Mouse (Mus musculus): ENCODE measurements around the gene Tbk1. TPM values are rescaled to one million over a fixed set of nuclear protein-coding genes. Genes with fewer than 3 reads are reported as not detected.
A peak's percentile ranks its signal among the peaks of the same experiment; 100 is the strongest.

Gene Tbk1
- total and polyA plus RNA-seq, 2 experiments from 2014 or later = 16.7 to 21.7 TPM

DNA sequence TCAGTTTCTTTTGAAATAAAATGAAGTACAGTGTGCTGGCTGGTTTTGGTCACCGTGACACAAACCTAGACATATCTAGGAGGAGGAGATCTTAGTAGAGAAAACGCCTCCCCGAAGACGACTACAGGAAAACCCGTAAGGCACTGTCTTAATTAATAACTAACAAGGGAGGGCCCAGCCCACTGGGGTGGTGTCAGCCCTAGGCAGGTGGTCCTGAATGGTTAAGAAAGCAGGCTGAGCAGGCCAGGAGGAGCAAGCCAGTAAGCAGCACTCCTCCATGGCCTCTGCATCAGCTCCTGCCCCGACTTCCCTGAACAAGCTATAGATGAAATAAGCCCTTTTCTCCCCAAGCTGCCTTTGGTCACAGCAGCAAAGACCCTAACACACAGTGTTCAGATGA lies 16.8 kb downstream of the Tbk1 start:
- ATAC-seq = 0 out of 2 replicates have a peak, but pooled peaks have one; percentile 30
- Histone ChIP-seq H3K9ac (replicated peaks; ENCODE audit: low read length) (no peak overlapping the region), H3K27ac (peak overlapping the region; percentile 69; the same call in 1 of the 2 replicates), H3K4me3 (ENCODE audit: low read length) (no peak overlapping the region), H3K27me3 (ENCODE audit: insufficient read depth, low read length) (no peaks in the 10 kb centered on the region), H3K4me2 (ENCODE audit: low read depth, low read length) (no peak overlapping the region), H3K36me3 (ENCODE audit: insufficient read depth, low read length) (peaks cover 25% of the 10 kb centered on the region; the same call in 1 of the 2 replicates), H3K4me1 (ENCODE audit: insufficient read depth, low read length) (no peaks in the 10 kb centered on the region), H3K9me3 (ENCODE audit: low read length) (no peaks in the 10 kb centered on the region)
- WGBS = 65% methylated on average over 6 of the region's 6 CpGs
- no peak for DNase-seq (ENCODE audit: low spot score)
- no peak for TF ChIP-seq CTCF (IDR thresholded peaks at IDR 0.05; ENCODE audit: low read depth)

DNA sequence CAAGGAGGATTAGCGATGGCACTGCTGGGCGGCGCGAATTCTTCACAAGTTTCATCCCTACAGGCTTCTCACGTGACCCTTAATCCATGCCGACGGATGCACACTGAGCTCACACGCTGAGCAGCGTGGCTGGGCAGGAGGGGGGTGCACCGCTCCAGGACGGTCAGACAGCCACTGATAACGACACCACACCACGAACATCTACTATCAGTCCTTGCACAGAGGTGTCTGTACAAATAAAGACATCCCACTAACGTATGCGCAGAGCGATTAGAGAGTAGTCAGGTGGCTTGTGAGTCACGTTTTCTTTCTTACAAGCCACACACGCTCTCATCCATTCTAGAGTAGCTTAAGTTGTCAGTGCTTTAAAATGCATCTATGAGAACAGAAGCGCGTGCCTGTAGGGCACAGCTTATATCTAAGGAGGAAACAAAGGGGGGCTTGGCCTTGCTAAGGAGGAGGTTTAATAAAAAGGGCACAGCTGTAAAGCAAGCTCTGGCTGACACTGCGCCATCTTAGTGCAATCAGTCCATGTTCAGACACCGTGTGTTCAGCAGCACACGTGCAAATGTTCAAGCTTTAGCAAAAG lies 17.5 kb downstream of the Tbk1 start:
- no peaks in the 10 kb centered on the region for H3K27me3 ChIP-seq (ENCODE audit: insufficient read depth, low read length)
- peaks cover 27% of the 10 kb centered on the region; the same call in 1 of the 2 replicates for H3K36me3 ChIP-seq (ENCODE audit: insufficient read depth, low read length)
- peak; percentile 90 for ATAC-seq
- WGBS = 12% methylated on average over 23 of the region's 23 CpGs
- no peak overlapping the region for H3K4me3 ChIP-seq (ENCODE audit: low read length)
- no peaks in the 10 kb centered on the region for H3K9me3 ChIP-seq (ENCODE audit: low read length)
- H3K4me1 ChIP-seq (ENCODE audit: insufficient read depth, low read length) = no peaks in the 10 kb centered on the region
- no peak for TF ChIP-seq CTCF (IDR thresholded peaks at IDR 0.05; ENCODE audit: low read depth)
- H3K4me2 ChIP-seq (ENCODE audit: low read depth, low read length) = peak overlapping the region; percentile 11
- peak overlapping the region; percentile 69 for H3K27ac ChIP-seq
- H3K9ac ChIP-seq (replicated peaks; ENCODE audit: low read length) = peak overlapping the region; percentile 1; the same call in 1 of the 2 replicates
- peak; percentile 60 for DNase-seq (ENCODE audit: low spot score)

DNA sequence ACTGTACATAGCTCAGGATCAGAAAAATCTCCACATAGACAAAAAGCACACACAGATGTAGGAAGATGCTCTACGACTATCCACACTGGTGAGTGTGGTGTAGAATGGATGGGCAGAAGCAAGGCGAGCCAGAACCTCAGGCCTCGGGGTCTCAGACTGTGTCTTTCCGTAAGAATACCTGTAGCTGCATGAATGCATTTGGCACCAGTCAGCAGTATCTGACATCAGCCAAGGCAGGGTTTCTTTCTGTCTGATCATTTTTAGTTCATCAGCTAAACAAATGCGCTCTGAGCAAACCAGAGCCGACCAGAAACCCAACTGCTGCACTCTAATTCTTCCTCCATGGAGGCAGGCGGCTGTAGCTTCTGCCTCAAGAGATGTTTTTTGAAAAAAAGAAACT lies 18.1 kb downstream of the Tbk1 start:
- Histone ChIP-seq H3K36me3 (ENCODE audit: insufficient read depth, low read length) (peaks cover 27% of the 10 kb centered on the region; the same call in 1 of the 2 replicates), H3K4me2 (ENCODE audit: low read depth, low read length) (peak overlapping the region; percentile 11), H3K4me1 (ENCODE audit: insufficient read depth, low read length) (no peaks in the 10 kb centered on the region), H3K4me3 (ENCODE audit: low read length) (no peak overlapping the region), H3K27ac (peak overlapping the region; percentile 69), H3K9ac (replicated peaks; ENCODE audit: low read length) (no peak overlapping the region), H3K27me3 (ENCODE audit: insufficient read depth, low read length) (no peaks in the 10 kb centered on the region), H3K9me3 (ENCODE audit: low read length) (no peaks in the 10 kb centered on the region)
- ATAC-seq (peak; percentile 39), DNase-seq (ENCODE audit: low spot score) (no peak)
- 56% methylated on average over 7 of the region's 7 CpGs for WGBS
- TF ChIP-seq CTCF (IDR thresholded peaks at IDR 0.05; ENCODE audit: low read depth) = no peak

DNA sequence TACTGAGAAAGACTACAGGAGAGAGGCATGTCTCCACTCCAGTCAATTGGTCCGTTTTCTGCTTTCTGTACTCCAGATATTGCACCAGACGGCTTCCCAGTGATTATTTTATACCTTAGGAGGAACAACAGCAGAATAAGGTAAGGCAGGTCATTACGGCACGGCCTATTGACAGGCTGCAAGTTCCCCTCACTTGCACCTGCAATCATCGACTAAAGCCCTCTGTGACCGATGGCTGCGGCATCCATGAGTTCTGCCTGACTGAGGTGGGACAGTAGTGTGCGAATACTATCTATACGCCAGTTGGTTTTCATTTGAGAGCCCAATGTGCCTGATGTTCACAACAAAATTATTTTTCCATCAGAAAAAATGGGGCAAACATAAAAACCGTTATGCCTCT lies 18.6 kb downstream of the Tbk1 start:
- Histone ChIP-seq H3K4me3 (ENCODE audit: low read length) (no peak overlapping the region), H3K27ac (no peak overlapping the region), H3K36me3 (ENCODE audit: insufficient read depth, low read length) (peaks cover 27% of the 10 kb centered on the region; the same call in 1 of the 2 replicates), H3K4me1 (ENCODE audit: insufficient read depth, low read length) (no peaks in the 10 kb centered on the region), H3K9ac (replicated peaks; ENCODE audit: low read length) (no peak overlapping the region), H3K4me2 (ENCODE audit: low read depth, low read length) (no peak overlapping the region), H3K9me3 (ENCODE audit: low read length) (no peaks in the 10 kb centered on the region), H3K27me3 (ENCODE audit: insufficient read depth, low read length) (no peaks in the 10 kb centered on the region)
- TF ChIP-seq CTCF (IDR thresholded peaks at IDR 0.05; ENCODE audit: low read depth) = no peak
- DNase-seq (ENCODE audit: low spot score) (no peak), ATAC-seq (no peak)
- WGBS = 93% methylated on average over 10 of the region's 10 CpGs

DNA sequence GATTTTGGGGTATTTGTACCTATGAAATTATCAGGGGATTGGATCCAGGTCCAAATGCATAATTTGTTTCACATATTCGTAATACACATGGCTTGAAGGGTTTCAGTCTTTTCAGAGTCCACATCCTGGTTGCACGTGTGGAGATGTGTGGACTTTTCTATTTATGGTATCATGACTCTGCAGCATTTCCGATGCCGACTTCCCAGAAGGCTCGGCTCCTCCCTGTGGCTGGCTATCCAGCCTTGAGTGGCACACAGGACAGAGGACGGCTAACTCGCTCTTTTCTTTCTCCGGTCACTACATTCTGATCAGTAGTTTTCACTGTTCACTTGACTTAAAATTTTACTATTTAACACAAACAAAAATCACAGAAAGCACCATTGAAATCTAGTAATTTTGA lies 22.1 kb downstream of the Tbk1 start:
- Histone ChIP-seq H3K36me3 (ENCODE audit: insufficient read depth, low read length) (peaks cover 23% of the 10 kb centered on the region), H3K4me1 (ENCODE audit: insufficient read depth, low read length) (no peaks in the 10 kb centered on the region), H3K4me3 (ENCODE audit: low read length) (no peak overlapping the region), H3K9me3 (ENCODE audit: low read length) (no peaks in the 10 kb centered on the region), H3K27ac (no peak overlapping the region), H3K9ac (replicated peaks; ENCODE audit: low read length) (no peak overlapping the region), H3K4me2 (ENCODE audit: low read depth, low read length) (no peak overlapping the region), H3K27me3 (ENCODE audit: insufficient read depth, low read length) (no peaks in the 10 kb centered on the region)
- WGBS = 88% methylated on average over 8 of the region's 8 CpGs
- ATAC-seq (no peak), DNase-seq (ENCODE audit: low spot score) (no peak)
- TF ChIP-seq CTCF (IDR thresholded peaks at IDR 0.05; ENCODE audit: low read depth) = no peak

DNA sequence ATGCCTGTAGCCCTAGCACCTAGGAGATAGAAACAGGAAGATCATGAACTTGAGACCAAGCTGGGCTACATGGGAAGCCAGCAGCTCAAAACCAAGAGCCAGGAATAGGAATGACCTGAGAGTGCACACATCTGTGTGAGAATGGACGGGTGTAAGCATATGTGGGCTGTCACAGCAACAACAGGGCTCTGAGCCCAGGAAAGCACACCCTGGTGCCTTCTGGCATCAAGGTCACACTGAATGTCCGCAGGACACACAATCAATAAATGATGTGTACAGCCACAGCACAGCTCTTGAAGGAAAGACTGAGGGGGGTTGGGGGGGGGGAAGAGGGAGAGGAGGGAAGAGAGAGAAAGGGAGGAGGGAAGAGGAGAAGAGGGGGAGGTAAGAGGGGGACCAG lies 28.4 kb downstream of the Tbk1 start:
- no peak for TF ChIP-seq CTCF (IDR thresholded peaks at IDR 0.05; ENCODE audit: low read depth)
- H3K4me1 ChIP-seq (ENCODE audit: insufficient read depth, low read length) = no peaks in the 10 kb centered on the region
- H3K27ac ChIP-seq = no peak overlapping the region
- no peak overlapping the region for H3K9ac ChIP-seq (replicated peaks; ENCODE audit: low read length)
- no peak for DNase-seq (ENCODE audit: low spot score)
- H3K9me3 ChIP-seq (ENCODE audit: low read length) = no peaks in the 10 kb centered on the region
- 67% methylated on average over 2 of the region's 2 CpGs for WGBS
- no peak overlapping the region for H3K4me3 ChIP-seq (ENCODE audit: low read length)
- H3K36me3 ChIP-seq (ENCODE audit: insufficient read depth, low read length) = peaks cover 63% of the 10 kb centered on the region
- no peak for ATAC-seq
- H3K4me2 ChIP-seq (ENCODE audit: low read depth, low read length) = no peak overlapping the region
- H3K27me3 ChIP-seq (ENCODE audit: insufficient read depth, low read length) = no peaks in the 10 kb centered on the region

DNA sequence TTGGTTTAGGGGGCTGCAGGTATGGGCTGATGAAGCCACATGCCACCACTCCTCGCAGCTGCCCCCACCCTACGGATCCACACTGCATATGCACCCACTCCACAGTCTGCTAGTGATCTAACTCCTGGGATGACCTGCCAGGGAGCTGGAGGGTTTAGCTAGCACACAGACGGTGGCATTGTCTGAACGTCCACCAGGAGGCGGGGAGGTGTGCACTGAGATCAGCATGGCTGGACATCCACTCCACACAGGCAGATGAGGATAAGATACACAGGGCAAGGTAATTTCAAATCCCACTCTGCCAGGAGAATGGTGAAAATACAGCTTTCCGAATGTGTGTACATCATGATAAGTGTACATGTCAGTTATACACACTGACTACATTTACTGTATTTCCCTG lies 30.3 kb downstream of the Tbk1 start:
- no peaks in the 10 kb centered on the region for H3K9me3 ChIP-seq (ENCODE audit: low read length)
- ATAC-seq (no peak), DNase-seq (ENCODE audit: low spot score) (no peak)
- peaks cover 75% of the 10 kb centered on the region for H3K36me3 ChIP-seq (ENCODE audit: insufficient read depth, low read length)
- H3K27me3 ChIP-seq (ENCODE audit: insufficient read depth, low read length) = no peaks in the 10 kb centered on the region
- no peak overlapping the region for H3K27ac ChIP-seq
- no peak overlapping the region for H3K4me2 ChIP-seq (ENCODE audit: low read depth, low read length)
- no peaks in the 10 kb centered on the region for H3K4me1 ChIP-seq (ENCODE audit: insufficient read depth, low read length)
- no peak overlapping the region for H3K9ac ChIP-seq (replicated peaks; ENCODE audit: low read length)
- no peak overlapping the region for H3K4me3 ChIP-seq (ENCODE audit: low read length)
- TF ChIP-seq CTCF (IDR thresholded peaks at IDR 0.05; ENCODE audit: low read depth) = peak; percentile 36
- WGBS = 74% methylated on average over 6 of the region's 6 CpGs
